Mouse (Mus musculus) cerebral cortex, adult 2 months (tissue): ENCODE results near the gene Htra2.

ENCODE experiments used
- WGBS: fragments of 180-500 bp; shearing (Covaris S2); methylation state at CpG from one replicate; pipeline ENCODE4 v1.1.7; 2018; 5-methylcytosine and 5-hydroxymethylcytosine counted together

Gene Htra2

DNA sequence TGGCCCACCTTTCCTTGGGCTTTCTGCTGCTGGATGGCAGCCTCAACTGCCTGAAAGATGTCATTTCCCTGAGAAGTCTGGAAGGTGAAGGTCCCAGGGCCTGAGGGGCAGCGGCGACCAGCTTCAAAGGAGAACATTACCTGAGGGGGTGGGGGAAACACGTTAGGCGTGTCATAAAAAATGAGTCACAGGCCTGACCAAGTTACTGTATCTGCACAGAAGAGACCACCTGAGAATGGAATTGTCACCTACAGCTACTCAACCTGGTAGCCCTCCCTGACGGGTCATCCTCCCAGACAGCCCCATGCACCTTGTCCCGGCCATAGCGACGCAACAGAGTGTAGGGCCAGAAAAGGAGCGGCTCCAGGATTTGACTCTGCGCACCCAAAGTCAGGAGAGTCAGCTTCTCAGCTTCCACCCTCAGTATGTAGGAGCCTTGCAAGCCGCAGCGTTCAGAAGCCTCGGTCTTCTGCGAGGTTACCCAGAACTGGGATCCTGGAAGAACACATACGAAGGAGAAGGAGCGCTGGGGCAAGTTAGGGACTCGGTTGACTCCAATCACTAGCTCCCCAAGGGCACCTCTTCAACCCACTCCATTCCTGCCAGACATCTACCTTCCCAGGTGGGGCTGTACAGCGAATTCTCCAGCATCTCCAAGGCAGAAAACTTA is 23.0 kb downstream of the Htra2 start:
- 46% methylated on average over 18 of the region's 18 CpGs for WGBS

DNA sequence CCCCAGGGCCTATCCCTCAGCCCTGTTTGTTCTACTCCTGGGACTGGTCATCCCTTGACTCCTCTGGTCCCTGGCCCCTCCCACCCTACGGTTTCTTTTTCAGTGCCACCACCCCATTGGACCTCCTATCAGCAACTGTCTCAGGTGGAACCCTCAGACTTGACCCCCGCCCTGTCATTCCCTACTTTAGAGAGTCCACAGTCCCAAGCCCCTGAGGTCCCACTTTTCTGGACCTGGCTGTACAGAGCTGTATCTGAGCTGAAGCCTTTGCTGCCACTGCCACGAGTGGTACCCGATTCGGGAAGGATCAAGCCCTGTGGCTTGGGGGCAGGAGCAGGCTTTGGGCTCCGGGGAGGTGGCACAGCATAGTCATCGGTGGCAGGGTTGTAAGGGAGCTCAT is 24.0 kb downstream of the Htra2 start:
- 78% methylated on average over 7 of the region's 7 CpGs for WGBS

DNA sequence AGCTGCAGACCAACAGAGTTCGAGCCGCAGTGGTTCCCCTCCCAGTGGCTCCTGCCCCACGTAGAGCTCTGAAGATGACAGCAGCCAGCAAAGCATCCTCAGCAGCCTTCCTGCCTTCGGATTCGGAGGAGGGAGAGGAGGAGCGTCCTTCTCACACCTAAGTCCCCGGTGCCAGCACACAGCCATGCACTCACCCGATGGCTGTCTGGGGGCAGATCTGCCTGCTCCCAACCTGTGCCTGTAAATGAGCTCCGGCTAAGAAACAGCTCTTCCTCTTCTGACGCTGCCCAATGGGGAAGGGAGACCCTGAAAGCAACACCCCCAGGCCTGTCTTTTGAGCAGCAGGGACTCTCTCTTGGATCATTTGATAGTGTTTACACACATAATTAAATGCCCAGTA is 25.3 kb downstream of the Htra2 start:
- WGBS, result 56% methylated on average over 10 of the region's 10 CpGs

DNA sequence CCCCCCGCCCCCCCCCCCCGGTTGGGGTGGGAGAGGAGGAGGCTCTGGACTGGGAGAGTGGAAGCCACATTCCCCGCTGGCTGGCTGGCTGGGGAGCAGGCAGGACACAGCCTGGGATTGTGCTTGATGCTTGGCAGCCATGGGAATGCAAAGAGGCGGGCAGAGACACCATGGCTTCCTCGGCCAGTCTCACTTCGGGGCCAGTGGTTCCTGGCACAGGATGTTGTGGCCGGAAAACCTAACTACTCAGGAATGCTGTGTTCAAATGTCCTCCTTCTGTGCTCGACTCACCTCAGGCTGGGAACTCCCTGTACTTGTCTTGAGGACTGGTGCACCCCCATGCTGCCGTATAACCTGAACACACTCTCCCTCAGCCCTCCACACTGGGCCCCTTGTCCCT is 27.4 kb downstream of the Htra2 start:
- WGBS, result 69% methylated on average over 7 of the region's 9 CpGs

DNA sequence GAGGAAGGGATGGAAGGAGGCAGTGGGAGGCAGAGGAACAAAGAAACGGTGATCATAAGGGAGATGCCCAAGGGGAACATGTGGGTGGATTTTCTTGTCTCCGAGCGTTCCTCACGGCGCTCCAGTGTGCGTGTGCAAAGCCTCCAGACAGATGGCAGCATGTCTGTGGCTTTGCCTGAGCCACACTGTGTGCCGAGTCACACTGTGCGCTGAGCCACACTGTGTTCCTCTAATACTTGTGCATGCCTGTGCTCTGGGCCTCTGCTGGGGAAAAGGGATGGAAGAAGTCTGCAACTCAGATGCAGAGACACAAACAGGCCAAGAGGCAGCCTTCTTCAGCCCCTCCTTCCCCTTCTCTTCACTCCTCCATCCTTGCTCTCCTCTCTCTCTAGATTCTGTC is 27.8 kb downstream of the Htra2 start:
- 55% methylated on average over 8 of the region's 8 CpGs for WGBS

DNA sequence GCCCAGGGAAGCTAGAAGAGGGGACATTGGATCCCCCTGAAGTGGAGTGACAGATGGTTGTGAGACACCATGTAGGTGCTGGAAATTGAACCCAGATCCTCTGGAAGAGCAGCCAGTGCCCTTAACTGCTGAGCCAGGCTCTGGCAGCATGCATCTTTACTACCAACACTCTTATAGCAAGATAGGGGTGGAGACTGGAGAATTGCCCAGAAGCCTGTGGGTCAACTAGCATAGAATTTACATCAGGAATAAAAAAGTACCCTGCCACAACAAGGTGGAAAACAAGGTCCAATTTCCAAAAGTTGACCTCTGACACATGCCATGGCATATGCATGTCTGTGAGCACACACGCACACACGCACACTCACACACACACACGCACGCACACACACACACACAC is 29.9 kb downstream of the Htra2 start:
- WGBS, result 94% methylated on average over 4 of the region's 4 CpGs

DNA sequence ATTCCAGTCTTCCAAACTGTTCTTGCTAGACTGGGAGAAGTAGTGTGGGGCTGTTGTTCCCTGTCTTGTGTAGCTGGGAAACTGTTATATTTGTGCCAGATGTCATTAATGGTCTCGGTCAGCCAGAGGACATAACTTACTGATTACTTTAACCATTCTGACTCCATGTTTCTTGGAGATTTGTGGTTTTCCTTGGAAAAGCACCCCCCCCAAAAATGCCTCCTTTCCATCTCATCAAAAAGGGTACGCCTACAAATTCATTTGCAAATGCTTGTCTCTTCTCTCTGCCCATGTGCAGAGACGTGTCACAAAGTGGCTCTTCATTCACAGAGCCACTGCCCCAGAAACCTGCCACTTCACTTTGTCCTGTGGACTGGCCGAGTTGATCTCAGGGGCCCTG is 30.7 kb downstream of the Htra2 start:
- WGBS, result 75% methylated on average over 4 of the region's 4 CpGs

DNA sequence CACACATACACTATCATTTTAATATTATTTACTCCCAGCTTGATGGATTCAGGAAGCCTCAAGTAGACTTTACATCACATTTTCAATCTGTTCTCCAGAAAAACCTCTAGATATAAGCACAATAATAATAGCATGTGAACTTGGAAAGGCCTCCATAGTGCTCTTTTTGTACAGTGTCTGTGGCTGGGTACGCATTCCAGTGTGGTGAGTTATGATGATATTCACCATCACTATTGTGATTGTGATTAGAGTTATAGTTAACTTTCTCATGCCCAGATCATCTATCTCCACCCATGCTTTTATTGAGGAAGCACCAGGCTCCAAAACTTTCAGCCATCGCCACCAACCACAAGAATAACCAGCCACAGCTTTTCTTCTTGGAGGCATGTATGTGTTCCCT is 31.3 kb downstream of the Htra2 start:
- 96% methylated on average over 2 of the region's 2 CpGs for WGBS

DNA sequence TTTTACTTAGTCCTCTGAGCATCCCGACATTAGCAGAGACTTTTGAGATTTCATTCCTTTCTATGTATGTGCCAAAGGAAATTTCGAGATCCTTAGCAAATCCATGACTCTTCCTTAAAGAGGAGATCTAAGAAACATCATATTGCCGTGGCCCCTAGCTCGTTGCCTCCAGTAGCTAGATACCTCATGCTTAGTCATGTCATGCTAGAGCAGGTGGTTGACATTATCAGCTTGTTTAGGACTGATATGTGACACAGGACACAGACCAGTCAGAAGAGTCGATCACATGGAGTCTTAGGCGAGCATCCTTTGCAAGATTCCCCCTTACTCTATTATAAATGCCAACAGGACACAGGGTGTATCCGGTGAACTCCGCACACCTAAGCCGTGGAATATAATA is 32.1 kb downstream of the Htra2 start:
- WGBS, result 92% methylated on average over 9 of the region's 9 CpGs

DNA sequence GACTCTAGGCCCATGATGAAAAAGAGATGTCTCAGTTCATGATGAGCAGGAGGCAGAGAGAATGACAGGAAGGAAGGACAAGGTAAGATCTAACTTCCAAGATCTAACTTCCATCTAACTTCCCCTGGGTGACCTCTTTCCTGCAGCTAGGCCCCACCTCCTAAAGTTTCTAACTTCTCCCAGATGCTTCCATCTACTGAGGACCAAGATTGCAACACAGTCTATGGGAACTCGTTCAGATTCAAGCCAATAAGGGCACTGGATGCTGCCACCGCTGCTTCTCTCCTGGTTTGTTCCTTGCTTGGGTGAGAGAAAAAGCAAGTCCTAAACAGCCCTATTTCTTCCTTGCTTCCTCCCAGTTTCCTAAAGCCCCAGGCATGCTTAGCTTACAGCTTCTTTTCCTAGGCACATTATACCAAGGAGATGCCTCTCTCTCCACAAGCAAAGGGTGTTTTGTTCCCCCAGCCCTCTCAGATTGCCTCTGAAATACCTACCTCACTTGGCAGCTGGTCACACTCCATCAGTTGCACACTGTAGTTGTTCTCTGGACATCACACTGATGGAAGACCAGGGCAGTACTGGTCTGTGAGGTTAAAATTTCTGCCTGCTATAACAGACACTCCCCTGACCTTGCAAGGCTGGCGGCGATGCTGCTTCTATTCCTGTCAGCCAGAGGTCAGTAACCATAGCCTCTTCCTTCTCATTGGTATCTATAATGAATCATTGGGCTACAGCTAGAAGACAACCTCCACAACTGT is 34.1 kb downstream of the Htra2 start:
- 83% methylated on average over 4 of the region's 4 CpGs for WGBS

DNA sequence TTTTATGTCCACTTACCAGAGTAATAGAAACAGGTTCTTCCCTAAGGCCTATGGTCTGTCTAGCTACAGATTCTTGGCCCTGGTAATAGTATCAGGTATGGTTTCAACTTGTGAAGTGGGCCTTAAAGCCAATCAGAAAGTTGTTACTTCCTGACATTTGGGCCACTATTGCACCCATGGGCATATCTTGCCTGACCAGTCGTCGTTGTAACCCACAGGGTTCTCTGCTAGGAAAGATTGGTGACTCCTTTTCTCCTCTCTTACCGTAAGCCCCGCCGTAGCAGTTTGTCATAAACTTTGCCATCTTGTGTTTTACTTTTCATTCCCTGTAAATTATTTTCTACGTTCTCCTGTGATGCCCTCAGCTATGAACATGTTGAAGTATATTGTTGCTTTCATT is 35.0 kb downstream of the Htra2 start:
- 94% methylated on average over 6 of the region's 6 CpGs for WGBS

DNA sequence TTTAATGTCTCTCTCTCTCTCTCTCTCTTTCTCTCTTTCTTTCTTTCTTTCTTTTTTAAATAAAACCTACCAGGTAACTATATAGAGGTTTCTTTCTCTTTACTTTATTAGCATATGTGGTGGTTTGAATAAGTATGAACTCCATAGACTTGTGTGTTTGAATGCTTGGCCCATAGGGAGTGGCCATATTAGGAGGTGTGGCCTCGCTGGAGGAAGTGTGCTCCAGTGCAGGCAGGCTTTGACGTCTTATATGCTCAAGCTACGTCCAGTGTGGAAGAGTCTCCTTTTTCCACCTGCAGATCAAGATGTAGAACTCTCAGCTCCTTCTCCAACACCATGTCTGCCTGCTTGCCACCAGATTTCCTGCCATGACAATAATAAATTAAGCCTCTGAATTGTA is 36.0 kb downstream of the Htra2 start:
- 87% methylated on average over 3 of the region's 3 CpGs for WGBS

DNA sequence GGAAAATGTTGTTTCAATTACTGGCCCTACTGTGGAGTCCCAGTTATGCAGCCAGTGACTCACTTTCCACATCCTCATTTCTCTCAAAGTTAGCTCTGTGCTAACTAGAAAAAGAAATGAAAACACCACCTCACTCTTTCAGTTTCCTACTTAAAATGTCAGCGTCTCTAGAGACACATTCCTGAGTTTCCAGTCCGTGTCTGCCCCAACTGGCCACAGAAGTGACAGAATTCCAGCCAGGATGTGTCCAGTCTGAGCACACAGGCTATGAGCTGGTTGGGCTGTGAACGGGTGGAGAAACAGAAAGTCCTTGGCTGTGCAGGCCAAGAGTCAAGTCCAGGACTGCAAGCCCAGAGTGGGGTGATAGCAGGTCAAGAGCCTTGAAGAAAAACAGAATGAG is 37.9 kb downstream of the Htra2 start:
- 57% methylated on average over 3 of the region's 3 CpGs for WGBS

DNA sequence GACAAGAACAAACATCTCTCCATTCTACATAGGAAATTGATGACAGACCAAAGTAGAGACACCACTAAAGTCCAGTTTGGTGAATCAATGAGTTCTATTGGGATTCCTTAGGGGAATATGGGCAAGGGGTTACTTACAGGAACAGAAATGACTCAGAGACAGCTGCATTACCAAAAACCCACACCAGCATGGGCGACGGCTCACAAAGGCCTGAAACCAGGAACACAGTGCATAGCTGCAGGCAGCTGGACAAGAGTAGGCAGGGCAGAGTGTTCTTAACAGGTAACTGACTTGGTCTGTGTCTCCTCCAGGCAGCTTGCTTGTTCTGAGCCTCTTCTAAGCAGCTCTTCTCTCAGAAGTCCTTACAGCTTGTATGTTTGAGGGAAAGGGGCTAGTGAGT is 39.3 kb downstream of the Htra2 start:
- 94% methylated on average over 2 of the region's 2 CpGs for WGBS

DNA sequence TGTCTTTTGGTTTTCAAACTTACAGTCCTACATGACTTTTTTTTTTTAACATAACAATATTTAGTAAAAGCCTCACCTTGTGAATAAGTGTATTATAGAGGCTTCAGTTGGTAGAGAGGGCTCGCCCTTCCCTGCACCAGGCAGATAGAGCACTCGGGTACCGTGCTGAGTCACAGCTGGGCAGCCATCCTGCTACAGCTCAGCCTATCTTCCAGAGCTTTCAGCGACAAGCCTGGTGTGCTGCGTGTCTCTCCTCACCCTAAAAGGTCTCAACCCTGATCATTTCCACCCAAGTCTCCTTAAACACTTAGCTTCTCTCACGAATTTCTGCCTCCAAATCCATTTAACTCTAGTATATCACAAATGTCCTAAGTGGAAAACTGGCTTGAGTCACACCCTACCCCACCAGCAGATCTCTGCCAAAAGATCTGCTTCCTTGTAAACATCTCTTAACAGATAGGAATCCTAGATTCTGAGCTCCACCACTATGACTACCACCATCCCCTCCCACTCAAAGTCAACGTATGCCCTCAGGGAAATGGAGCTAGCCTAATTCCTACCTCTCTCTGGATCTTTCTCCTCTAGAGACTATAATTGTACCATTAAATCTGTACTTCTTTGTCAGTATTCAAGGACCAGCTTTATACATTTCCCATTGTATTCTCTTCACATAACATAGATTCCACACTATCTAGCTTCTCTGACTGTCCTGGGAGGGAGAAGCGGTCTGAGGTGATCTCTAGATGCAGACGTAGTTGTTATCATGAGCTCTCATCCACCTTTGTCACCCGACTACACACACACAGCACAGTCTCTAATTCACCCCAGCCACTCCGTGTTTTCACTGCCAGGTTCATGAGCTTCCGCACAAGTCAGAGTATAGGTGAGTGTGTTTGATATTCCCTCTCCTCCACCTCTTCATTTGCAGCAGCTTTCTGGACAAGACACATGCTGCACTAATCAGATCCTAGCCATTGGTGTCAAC is 40.3 kb downstream of the Htra2 start:
- WGBS, result 78% methylated on average over 12 of the region's 12 CpGs

DNA sequence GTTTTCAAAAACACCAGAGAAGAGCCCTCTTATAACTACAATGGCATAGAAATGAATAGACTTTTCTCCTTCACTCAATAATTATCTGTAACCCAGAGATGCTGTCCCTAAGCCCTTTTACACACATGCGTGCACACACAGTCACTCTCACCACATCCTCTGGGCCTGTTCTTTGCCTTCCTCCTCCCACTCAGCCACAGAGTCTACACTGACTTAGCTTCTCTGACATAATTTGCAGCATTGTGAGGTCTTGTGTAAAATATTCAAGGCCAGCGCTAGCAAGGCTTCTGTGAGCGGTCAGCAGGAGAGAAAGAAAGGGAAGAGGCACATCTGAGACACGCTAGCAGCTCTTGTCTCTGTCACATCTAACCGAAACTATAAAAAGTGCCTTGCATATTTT is 41.6 kb downstream of the Htra2 start:
- 68% methylated on average over 5 of the region's 5 CpGs for WGBS

DNA sequence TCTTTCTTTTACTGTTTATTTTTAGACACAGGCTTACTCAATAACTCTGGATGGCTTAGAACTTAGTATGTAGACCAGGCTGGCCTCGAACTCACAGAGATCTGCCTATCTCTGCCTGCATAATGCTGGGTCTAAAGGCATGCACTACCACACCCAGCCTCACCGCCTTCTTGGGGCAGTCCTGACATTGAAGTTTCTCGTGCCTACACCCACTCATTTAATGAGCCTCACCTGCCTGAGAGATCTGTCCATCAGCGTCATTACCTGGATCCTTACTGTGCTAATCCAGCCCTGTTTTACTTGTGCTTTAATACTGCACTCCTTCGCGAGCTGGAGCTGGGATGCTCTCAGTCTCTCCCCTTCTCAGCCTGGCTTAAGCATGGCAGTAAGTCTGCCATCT is 43.3 kb downstream of the Htra2 start:
- WGBS, result 85% methylated on average over 6 of the region's 6 CpGs

DNA sequence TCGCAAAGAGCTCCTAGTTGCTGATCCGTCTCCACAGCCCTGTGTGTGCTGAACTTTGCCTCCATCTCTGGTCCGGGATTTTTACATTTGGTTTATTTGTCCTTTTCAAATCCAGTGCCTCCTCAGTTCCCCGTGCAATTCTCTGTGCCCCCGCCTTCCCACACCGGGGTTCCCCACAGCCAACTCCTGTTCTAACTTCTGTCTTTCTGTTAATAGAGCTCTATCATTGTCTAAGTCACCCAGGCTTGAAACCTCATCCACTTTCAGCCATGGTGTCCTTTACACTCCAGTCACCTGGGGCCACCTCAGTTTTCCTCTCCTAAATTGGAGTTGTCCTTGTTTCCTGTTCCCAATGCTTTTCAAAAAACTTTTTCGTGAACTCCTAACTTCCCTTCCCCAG is 43.8 kb downstream of the Htra2 start:
- WGBS, result 89% methylated on average over 7 of the region's 7 CpGs

DNA sequence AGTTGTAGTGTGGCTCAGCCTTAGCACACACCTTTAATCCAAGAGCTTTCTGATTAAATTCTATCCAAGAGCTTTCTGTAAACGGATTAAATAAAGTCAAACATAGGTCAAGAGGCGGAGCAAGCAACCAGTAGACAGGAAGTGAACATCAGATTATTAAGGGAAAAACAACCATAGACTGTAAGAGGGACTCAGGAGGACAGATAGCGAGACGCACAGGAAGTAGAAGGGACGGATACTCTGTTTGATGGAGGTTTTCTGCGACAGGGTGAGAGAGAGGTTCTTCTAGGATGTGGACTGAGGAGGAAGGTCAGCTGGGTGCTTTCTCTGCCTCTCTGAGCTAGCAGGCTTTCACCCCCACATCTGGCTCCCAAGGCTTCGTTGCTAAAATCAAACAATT is 45.1 kb downstream of the Htra2 start:
- WGBS, result 74% methylated on average over 7 of the region's 7 CpGs

DNA sequence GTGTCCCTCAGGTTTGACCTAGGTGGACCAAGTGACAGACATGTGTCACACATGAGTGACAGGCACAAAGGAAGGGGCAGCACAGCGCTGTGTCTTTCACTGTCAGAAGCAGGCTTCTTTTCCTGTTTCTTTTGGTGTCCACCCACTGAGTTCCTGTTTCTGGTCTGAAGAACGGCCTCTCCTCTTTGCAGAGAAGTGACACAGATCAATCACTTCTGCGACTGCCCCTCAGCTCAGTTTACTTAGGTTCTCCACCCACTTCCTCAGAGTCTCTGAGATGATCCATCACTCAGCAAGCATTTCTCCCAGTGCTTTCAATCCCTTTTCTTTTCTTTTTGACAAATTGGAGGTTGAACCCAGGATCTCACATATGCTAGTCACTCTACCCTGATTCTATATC is 46.4 kb downstream of the Htra2 start:
- WGBS, result 77% methylated on average over 3 of the region's 3 CpGs

DNA sequence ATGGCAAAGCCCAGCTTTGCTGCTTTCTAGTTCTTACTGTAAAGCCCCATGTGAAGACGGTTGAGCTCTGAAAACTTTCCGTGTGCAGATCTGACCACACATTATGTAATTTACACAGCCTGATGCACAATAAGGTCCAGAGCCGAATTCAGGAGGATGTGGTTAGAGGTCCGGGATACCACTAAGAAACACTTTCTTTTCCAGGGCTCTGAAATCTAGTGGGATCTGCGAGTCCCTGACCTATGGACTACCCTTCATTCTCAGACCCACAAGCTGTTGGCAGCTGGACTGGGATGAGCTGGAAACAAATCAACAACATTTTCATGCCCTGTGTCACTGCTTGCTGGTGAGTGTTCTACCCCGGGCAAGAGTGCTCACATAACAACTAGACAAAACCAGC is 49.0 kb downstream of the Htra2 start:
- 89% methylated on average over 6 of the region's 6 CpGs for WGBS

DNA sequence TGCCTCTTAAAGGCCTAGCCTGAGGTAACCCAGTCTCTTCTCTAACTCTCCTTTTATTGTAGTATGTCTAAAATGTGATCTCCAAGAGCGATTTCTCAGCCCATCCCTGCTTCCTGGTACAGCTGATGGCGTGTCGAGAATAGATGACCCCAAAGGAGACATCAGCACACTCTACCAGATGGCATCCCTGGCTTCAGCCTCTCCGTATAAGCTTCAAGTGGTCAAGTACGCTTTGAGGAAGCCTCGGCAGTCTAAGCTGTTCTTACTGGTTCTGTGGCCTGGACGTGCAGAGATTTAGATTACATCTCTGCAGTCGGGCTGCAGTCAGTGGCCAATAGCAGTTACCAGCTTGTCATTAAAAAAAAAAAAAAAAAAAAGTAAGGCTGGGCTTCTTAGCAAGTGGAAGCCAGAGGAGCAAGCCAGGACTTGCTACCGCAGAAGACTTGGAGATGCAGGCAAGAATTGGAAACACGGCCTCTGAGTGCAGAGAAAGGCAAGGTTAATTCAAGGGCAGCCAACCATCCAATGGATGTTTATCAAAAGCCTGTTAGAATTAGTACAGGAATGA is 49.5 kb downstream of the Htra2 start:
- 91% methylated on average over 10 of the region's 10 CpGs for WGBS
